Mouse (Mus musculus) stomach, embryonic 16.5 days (tissue): ENCODE results near the gene Cacnb4. TPM values are rescaled to one million over a fixed set of nuclear protein-coding genes. Genes with fewer than 3 reads are reported as not detected.

Experiments
- ATAC-seq: fragments of 200-750 bp; cut with Nextera tagmentation; 2 replicates; pipeline ENCODE4 v1.8.0; 2017; ENCODE audit warnings: moderate number of reproducible peaks, moderate TSS enrichment; ENCODE audit not compliant: insufficient read depth, low FRiP score
- H3K27ac ChIP-seq: fragments of 300-500 bp; sonication (generic); 2 replicates; pipeline ENCODE4 v1.5.1; 2014; ENCODE audit warnings: low read length
- H3K27me3 ChIP-seq: fragments of 300-500 bp; sonication (generic); 2 replicates; pipeline ENCODE4 v1.6.1; 2014; ENCODE audit warnings: low read length, control low read depth, mixed read lengths; ENCODE audit not compliant: control insufficient read depth, insufficient read depth
- H3K36me3 ChIP-seq: fragments of 300-500 bp; sonication (generic); 2 replicates; pipeline ENCODE4 v1.6.1; 2014; ENCODE audit warnings: low read length; ENCODE audit not compliant: control insufficient read depth, insufficient read depth
- H3K4me1 ChIP-seq: fragments of 300-500 bp; sonication (generic); 2 replicates; pipeline ENCODE4 v1.6.1; 2014; ENCODE audit warnings: low read length, control low read depth, mixed read lengths; ENCODE audit not compliant: control insufficient read depth, insufficient read depth
- H3K4me2 ChIP-seq: fragments of 300-500 bp; sonication (generic); 2 replicates; pipeline ENCODE4 v1.6.1; 2014; ENCODE audit warnings: low read depth, low read length, mixed read lengths
- H3K4me3 ChIP-seq: fragments of 300-500 bp; sonication (generic); replicated peaks from 2 replicates; pipeline ENCODE4 v1.5.1; 2014; ENCODE audit warnings: mild to moderate bottlenecking, low read length
- H3K9ac ChIP-seq: fragments of 300-500 bp; sonication (generic); 2 replicates; pipeline ENCODE4 v1.6.1; 2014; ENCODE audit warnings: low read length
- H3K9me3 ChIP-seq: fragments of 300-500 bp; sonication (generic); replicated peaks from 2 replicates; pipeline ENCODE4 v1.6.1; 2016; ENCODE audit warnings: low read length, control low read depth; ENCODE audit not compliant: control insufficient read depth
- WGBS: fragments of 180-500 bp; shearing (Covaris S2); extraction: QIAGEN DNeasy Blood & Tissue Kit; methylation state at CpG from one replicate; pipeline ENCODE4 v1.1.7; 2014; 5-methylcytosine and 5-hydroxymethylcytosine counted together
- polyA plus RNA-seq: library from polyadenylated mRNA; unstranded; fragments of >200 nt; fragmentation: Nextera tagmentation; extraction: Ambion mirVana; gene quantifications from 2 replicates; pipeline ENCODE4 v1.2.1, GENCODE M21; 2015

The Cacnb4 gene
- polyA plus RNA-seq, 1 experiment from 2014 or later, result 1.1 TPM

DNA sequence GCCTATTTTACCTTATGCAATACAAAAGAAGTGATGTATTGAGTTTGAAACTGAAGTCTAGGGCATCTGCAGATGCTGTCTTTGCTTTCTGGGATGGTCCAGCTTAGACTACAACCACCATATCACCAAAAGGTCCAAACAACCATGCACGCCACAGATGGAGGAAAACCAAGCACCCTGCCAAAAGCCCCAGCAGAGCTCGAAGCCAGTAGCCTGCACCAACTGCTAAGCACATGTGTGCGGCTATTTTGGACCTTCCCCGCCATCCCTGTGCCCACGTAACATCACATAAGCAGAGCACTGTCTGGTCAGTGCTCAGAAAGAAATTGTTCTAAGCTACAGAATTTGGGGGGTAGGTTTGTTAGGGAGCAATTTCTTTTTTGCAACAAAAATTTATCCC is 5.9 kb downstream of the Cacnb4 start:
- Histone ChIP-seq H3K4me2 (no peak overlapping the region), H3K4me3 (no peak overlapping the region), H3K36me3 (no peaks in the 10 kb centered on the region), H3K9me3 (no peaks in the 10 kb centered on the region), H3K27me3 (peaks cover 10% of the 10 kb centered on the region; the same call in 1 of the 2 replicates), H3K27ac (no peak overlapping the region), H3K4me1 (peaks cover 11% of the 10 kb centered on the region; the same call in 1 of the 2 replicates), H3K9ac (no peak overlapping the region)
- WGBS, result 87% methylated on average over 5 of the region's 5 CpGs
- ATAC-seq, result no peak

DNA sequence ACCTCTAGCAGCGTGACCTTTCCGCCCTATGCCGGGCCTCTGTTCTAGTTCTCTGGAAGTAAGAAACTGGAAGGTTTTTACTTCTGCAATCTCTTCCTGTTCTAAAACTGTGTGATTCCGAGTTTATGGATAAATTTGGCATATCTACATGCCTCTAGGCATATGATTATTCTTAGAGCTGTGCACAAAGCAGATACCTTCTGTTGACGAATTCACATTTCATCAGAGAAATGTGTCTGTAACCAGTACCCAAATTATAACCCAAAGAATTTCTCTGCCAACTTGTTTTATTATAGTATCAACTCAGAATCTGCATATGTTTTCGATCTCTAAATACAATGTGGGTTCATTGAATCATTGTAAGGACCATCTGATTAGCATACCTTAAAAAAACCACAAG is 8.2 kb downstream of the Cacnb4 start:
- WGBS, result 84% methylated on average over 6 of the region's 6 CpGs
- Histone ChIP-seq H3K9me3 (no peaks in the 10 kb centered on the region), H3K4me2 (no peak overlapping the region), H3K9ac (no peak overlapping the region), H3K4me1 (no peaks in the 10 kb centered on the region), H3K4me3 (no peak overlapping the region), H3K27me3 (no peaks in the 10 kb centered on the region), H3K36me3 (no peaks in the 10 kb centered on the region), H3K27ac (no peak overlapping the region)
- ATAC-seq, result no peak

DNA sequence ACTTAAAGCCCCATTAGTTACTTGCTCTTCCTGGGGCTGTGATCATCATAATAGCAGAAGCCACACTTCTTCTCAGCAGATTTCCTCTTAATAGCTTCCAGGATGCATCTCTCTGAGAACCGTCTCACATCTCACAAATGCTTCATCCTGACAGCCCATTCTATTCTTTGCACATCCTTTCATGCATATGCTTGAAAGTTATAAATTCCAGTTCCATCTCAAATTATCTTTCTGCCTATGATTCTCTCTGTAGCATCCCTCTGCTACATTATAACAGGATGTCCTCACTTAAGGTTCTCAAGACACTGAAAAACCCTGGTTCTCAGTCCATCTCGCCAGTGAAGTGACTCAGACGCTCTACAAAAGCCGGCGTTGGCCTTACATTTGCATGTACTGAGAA is 19.9 kb downstream of the Cacnb4 start:
- no peaks in the 10 kb centered on the region for H3K9me3 ChIP-seq

DNA sequence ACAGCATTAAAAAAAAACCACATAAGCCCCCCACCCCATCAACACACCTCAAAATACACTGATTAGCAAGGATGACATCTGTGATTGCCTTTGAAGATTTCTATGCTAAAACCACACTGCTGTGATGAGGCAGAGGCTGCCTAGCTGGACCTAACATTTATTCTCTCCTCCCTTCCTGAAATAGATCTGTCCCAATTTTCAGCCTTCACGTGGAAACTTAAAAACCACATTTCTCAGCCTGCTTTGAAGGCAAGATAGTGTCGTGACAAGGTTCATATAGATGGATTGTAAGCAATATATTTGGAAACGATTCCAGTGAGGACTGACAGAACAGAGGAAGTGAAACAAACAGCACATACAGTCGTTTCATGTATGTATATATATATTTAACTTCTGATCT is 22.1 kb downstream of the Cacnb4 start:
- H3K4me3 ChIP-seq, result no peak overlapping the region
- H3K9ac ChIP-seq, result no peak overlapping the region
- no peaks in the 10 kb centered on the region for H3K36me3 ChIP-seq
- H3K9me3 ChIP-seq, result no peaks in the 10 kb centered on the region
- WGBS, result 57% methylated on average over 4 of the region's 4 CpGs
- ATAC-seq, result no peak
- H3K4me1 ChIP-seq, result no peaks in the 10 kb centered on the region
- H3K27ac ChIP-seq, result no peak overlapping the region
- H3K27me3 ChIP-seq, result no peaks in the 10 kb centered on the region
- H3K4me2 ChIP-seq, result no peak overlapping the region

More for the DNA sequence above, 19.9 kb downstream of the Cacnb4 start:
- H3K4me2 ChIP-seq, result no peak overlapping the region
- H3K4me1 ChIP-seq, result no peaks in the 10 kb centered on the region
- H3K27ac ChIP-seq, result no peak overlapping the region
- H3K9ac ChIP-seq, result no peak overlapping the region
- no peak overlapping the region for H3K4me3 ChIP-seq
- no peak for ATAC-seq
- no peaks in the 10 kb centered on the region for H3K27me3 ChIP-seq
- 86% methylated on average over 5 of the region's 5 CpGs for WGBS
- H3K36me3 ChIP-seq, result no peaks in the 10 kb centered on the region

DNA sequence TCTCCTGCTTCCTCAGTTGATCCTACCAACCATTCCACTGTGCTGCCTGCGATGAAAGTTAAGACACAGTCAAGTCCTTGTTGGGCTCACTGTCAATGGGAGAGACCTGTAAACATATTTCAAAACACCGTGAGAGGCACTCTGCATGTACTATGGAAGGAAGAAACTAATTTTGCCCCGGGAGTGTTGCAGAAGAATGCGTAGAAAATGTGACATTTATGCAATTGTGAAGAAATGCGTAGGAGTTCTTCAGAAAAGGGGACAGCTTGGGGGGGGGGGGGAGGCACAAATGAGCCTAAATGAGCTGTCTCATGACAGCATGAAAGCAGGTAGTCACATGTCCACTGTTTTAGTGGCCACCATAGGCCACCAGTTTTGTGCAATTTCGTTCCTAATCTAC is 25.1 kb downstream of the Cacnb4 start:
- H3K9ac ChIP-seq, result no peak overlapping the region
- WGBS, result 86% methylated on average over 6 of the region's 6 CpGs
- no peak overlapping the region for H3K27ac ChIP-seq
- no peaks in the 10 kb centered on the region for H3K27me3 ChIP-seq
- H3K36me3 ChIP-seq, result no peaks in the 10 kb centered on the region
- no peak overlapping the region for H3K4me3 ChIP-seq
- ATAC-seq, result no peak
- H3K4me2 ChIP-seq, result no peak overlapping the region
- no peaks in the 10 kb centered on the region for H3K9me3 ChIP-seq
- H3K4me1 ChIP-seq, result no peaks in the 10 kb centered on the region

DNA sequence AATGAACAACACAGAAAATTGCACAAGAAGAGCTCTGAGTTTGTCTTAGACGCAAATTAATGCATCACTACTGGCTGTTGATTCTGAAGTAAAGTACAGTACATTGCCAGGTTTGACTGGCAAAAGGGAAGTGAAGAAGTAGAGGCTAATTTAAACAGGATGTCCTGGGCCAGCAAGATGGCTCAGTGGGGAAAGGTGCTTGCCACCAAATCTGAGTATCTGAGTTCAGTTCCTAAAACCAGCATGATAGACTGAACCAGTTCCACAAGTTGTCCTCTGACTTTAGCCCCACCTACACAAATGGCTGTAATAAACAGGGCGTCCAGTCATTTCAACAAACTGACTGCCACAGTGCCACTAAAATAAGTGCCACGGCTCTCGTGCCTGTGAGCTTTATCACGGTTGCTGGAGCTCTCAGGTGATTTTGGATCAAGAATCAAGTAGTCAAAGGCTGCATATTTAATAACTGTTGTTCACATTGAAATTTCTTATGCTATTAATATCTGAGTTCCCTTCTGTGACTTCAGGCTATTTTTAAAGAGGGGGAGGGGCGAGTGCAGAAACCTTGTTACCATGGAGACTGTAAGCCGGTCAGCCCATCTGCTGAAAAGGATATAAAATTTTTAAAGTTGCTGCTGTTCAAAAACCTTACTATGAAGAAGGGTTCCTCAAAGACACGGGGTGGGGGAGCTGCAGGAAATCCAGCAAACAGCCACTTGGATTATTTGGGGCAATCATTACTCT is 29.2 kb downstream of the Cacnb4 start:
- H3K27me3 ChIP-seq, result no peaks in the 10 kb centered on the region
- no peaks in the 10 kb centered on the region for H3K9me3 ChIP-seq
- H3K4me1 ChIP-seq, result no peaks in the 10 kb centered on the region
- no peak for ATAC-seq
- H3K27ac ChIP-seq, result no peak overlapping the region
- 63% methylated on average over 8 of the region's 8 CpGs for WGBS
- no peaks in the 10 kb centered on the region for H3K36me3 ChIP-seq
- no peak overlapping the region for H3K4me2 ChIP-seq
- no peak overlapping the region for H3K4me3 ChIP-seq
- H3K9ac ChIP-seq, result no peak overlapping the region

DNA sequence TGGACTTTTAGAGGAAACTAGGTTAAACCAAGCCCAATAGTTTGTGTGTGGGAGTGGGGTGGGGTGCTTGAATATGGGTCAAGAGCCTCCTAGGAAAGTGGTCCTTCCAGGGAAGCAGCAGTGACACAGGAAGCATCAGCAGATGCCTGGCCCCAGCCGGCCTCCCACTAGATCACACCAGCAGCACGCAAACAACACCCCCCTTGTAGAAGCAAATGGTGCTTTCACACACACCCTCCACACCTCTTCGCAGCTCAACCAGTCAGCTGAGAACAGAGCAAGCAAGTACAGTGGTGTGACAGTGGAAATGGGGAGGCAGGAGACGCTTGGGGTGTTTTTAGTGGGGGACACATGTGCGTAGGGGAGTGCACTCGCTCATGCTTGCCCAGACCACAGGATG is 33.0 kb downstream of the Cacnb4 start:
- no peaks in the 10 kb centered on the region for H3K27me3 ChIP-seq
- ATAC-seq, result no peak
- 63% methylated on average over 6 of the region's 6 CpGs for WGBS
- H3K4me3 ChIP-seq, result no peak overlapping the region
- no peaks in the 10 kb centered on the region for H3K9me3 ChIP-seq
- no peaks in the 10 kb centered on the region for H3K36me3 ChIP-seq
- no peak overlapping the region for H3K27ac ChIP-seq
- 0 out of 2 replicates have a peak, but pooled peaks cover 3% of the 10 kb centered on the region for H3K4me1 ChIP-seq
- no peak overlapping the region for H3K9ac ChIP-seq
- H3K4me2 ChIP-seq, result no peak overlapping the region

DNA sequence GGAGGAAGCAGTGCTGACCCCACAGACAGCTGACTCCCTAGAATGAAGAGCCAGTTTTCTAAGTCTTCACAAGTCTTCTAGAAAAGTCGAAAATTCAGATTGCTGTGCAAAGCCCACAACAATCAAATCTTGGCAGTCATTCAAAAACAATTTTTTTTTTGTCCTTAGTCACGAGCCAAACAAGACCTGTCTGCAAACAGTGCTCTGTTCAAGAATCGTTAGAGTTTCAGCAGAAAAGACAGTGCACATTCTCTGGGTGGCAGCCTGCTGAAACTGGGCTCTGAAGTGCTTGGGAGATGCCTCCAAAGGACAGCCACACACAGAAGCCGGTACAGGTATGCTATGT is 37.1 kb downstream of the Cacnb4 start:
- no peaks in the 10 kb centered on the region for H3K9me3 ChIP-seq
- H3K4me1 ChIP-seq, result 0 out of 2 replicates have a peak, but pooled peaks cover 3% of the 10 kb centered on the region
- H3K36me3 ChIP-seq, result no peaks in the 10 kb centered on the region
- H3K4me3 ChIP-seq, result no peak overlapping the region
- no peak overlapping the region for H3K27ac ChIP-seq
- no peak for ATAC-seq
- no peak overlapping the region for H3K4me2 ChIP-seq
- no peaks in the 10 kb centered on the region for H3K27me3 ChIP-seq
- H3K9ac ChIP-seq, result no peak overlapping the region
- whole genome bisulfite sequencing, result 36% methylated on average over 4 of the region's 4 CpGs

DNA sequence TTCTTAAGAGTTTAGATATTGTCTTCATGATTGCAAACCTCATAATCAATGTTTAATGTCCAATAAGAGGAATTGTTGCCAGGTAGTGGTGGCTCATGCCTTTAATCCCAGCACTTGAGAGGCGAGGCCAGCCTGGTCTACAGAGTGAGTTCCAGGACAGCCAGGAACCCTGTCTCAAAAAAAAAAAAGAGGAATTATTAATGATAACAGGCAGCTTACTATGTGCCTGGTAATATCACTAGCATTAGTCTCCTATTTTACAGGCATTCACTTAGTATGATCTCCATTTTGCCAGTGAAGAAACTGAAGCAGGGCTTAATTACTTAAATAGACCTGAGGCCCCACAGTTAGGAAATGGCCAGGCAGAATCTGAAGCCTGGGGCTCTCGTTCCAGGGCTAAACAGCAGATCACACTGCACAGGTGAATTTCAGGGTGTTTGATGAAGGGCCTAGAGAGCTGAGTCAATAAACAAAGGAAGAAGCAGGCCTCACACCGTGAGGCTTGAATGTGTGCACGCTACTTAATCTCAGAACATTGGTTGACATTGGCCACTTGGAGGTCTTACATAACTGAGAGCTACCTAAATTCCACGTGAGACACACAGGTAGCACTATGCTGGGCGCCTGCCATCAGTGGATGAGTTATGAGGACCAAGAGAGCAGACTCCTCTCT is 37.6 kb downstream of the Cacnb4 start:
- H3K27ac ChIP-seq, result no peak overlapping the region
- H3K27me3 ChIP-seq, result no peaks in the 10 kb centered on the region
- no peak overlapping the region for H3K9ac ChIP-seq
- 52% methylated on average over 6 of the region's 6 CpGs for WGBS
- H3K36me3 ChIP-seq, result no peaks in the 10 kb centered on the region
- no peak overlapping the region for H3K4me3 ChIP-seq
- H3K9me3 ChIP-seq, result no peaks in the 10 kb centered on the region
- H3K4me1 ChIP-seq, result 0 out of 2 replicates have a peak, but pooled peaks cover 3% of the 10 kb centered on the region
- no peak for ATAC-seq
- H3K4me2 ChIP-seq, result no peak overlapping the region
